In genomic region chr19:53248023-53248494, GRCm38 (mm10) we compare ENCODE assay signal across 8 mouse cellular contexts.
A peak's percentile ranks its signal among the peaks of the same experiment; 100 is the strongest.
DNase-seq lines count a peak whose midpoint lies in the region; ATAC-seq and TF ChIP-seq lines count a peak whose summit lies in the region.

No protein-coding gene starts in this region.

- no peaks in the 10 kb centered on the region for H3K9me3 ChIP-seq in heart, embryonic 13.5 days
- no peaks in the 10 kb centered on the region for H3K9me3 ChIP-seq in stomach, postnatal 0 days (ENCODE audit: control insufficient read depth, low read length)

- H3ac ChIP-seq in C2C12 (ENCODE audit: control insufficient read depth, insufficient read length, low read depth) = no peak overlapping the region

- H3K4me2 ChIP-seq in heart, embryonic 13.5 days = peak overlapping the region; percentile 46
- H3K4me2 ChIP-seq in stomach, postnatal 0 days (replicated peaks; ENCODE audit: low read depth) = no peak overlapping the region

- H3K79me2 ChIP-seq in C2C12 (ENCODE audit: control insufficient read depth, insufficient read depth) = no peaks in the 10 kb centered on the region
- no peaks in the 10 kb centered on the region for H3K79me2 ChIP-seq in liver, adult 2 months (ENCODE audit: control insufficient read depth, insufficient read depth, low read length)

- no peaks in the 10 kb centered on the region for H3K36me3 ChIP-seq in C2C12 (ENCODE audit: control insufficient read depth, insufficient read depth)
- H3K36me3 ChIP-seq in heart, embryonic 13.5 days = peaks cover 84% of the 10 kb centered on the region
- H3K36me3 ChIP-seq in liver, adult 2 months (ENCODE audit: control insufficient read depth, insufficient read depth, low read length) = 0 out of 2 replicates have a peak, but pooled peaks cover 1% of the 10 kb centered on the region
- peaks cover 11% of the 10 kb centered on the region for H3K36me3 ChIP-seq in stomach, postnatal 0 days (ENCODE audit: control insufficient read depth, insufficient read depth, low read length)

- TF ChIP-seq POLR2A in liver, adult 2 months (IDR thresholded peaks at IDR 0.05; ENCODE audit: extremely low read depth, insufficient read depth, low read length) = no peak

- ATAC-seq in heart, embryonic 13.5 days (ENCODE audit: extremely low read depth, insufficient number of reproducible peaks, low FRiP score, low TSS enrichment) = no peak; the same call in 1 of the 2 replicates
- peak; percentile 53 for ATAC-seq in monocyte, adult 5-6 weeks (replicated peaks; ENCODE audit: insufficient number of reproducible peaks, low FRiP score, low TSS enrichment, poor library complexity, severe bottlenecking)
- peak; percentile 62 for ATAC-seq in stomach, postnatal 0 days (ENCODE audit: low FRiP score, low TSS enrichment)

- TF ChIP-seq EP300 in stomach, postnatal 0 days (optimal IDR thresholded peaks at IDR 0.05) = no peak

- H3K27me3 ChIP-seq in C2C12 (ENCODE audit: control insufficient read depth, insufficient read depth, insufficient read length) = no peaks in the 10 kb centered on the region
- no peaks in the 10 kb centered on the region for H3K27me3 ChIP-seq in heart, embryonic 13.5 days (replicated peaks)
- H3K27me3 ChIP-seq in liver, adult 2 months (ENCODE audit: control insufficient read depth, insufficient read depth, low read length) = no peaks in the 10 kb centered on the region
- H3K27me3 ChIP-seq in stomach, postnatal 0 days (ENCODE audit: control insufficient read depth, insufficient read depth, low read length) = no peaks in the 10 kb centered on the region

- peak; percentile 82 for DNase-seq in adipocyte (ENCODE audit: low spot score)
- peak; percentile 69 for DNase-seq in embryo, embryonic 9.5 days (ENCODE audit: extremely low spot score)
- peak; percentile 76 for DNase-seq in kidney, adult 9 months
- DNase-seq in liver, adult 2 months (ENCODE audit: extremely low read depth, low read depth, low spot score) = peak; percentile 51
- DNase-seq in stomach, postnatal 0 days (ENCODE audit: low spot score) = peak; percentile 30

- H3K9ac ChIP-seq in heart, embryonic 13.5 days = peak overlapping the region; percentile 65
- H3K9ac ChIP-seq in liver, adult 2 months (ENCODE audit: low read depth, low read length) = no peak overlapping the region
- H3K9ac ChIP-seq in stomach, postnatal 0 days (ENCODE audit: low read length) = no peak overlapping the region

- peak; percentile 12 for TF ChIP-seq CTCF in C2C12 (IDR thresholded peaks at IDR 0.05; ENCODE audit: control insufficient read depth, insufficient read depth, insufficient read length)
- TF ChIP-seq CTCF in liver, adult 2 months (IDR thresholded peaks at IDR 0.05; ENCODE audit: low read depth, low read length) = peak; percentile 27; the same call in 1 of the 2 replicates
- TF ChIP-seq CTCF in stomach, postnatal 0 days (IDR thresholded peaks at IDR 0.05; ENCODE audit: low read depth) = peak; percentile 94

- H3K4me1 ChIP-seq in heart, embryonic 13.5 days = peaks cover 14% of the 10 kb centered on the region
- H3K4me1 ChIP-seq in liver, adult 2 months (ENCODE audit: control insufficient read depth, insufficient read depth, low read length) = 0 out of 2 replicates have a peak, but pooled peaks cover 2% of the 10 kb centered on the region
- no peaks in the 10 kb centered on the region for H3K4me1 ChIP-seq in stomach, postnatal 0 days (replicated peaks; ENCODE audit: control insufficient read depth, insufficient read depth)

- H3K27ac ChIP-seq in heart, embryonic 13.5 days (replicated peaks) = 0 out of 2 replicates have a peak overlapping the region, but pooled peaks have one; percentile 9
- no peak overlapping the region for H3K27ac ChIP-seq in liver, adult 2 months (replicated peaks; ENCODE audit: insufficient read depth, low read depth, low read length)
- no peak overlapping the region for H3K27ac ChIP-seq in stomach, postnatal 0 days (replicated peaks)

- H3K4me3 ChIP-seq in C2C12 (ENCODE audit: insufficient read depth, poor library complexity, severe bottlenecking) = no peak overlapping the region
- no peak overlapping the region for H3K4me3 ChIP-seq in heart, embryonic 13.5 days
- H3K4me3 ChIP-seq in liver, adult 2 months (ENCODE audit: insufficient read depth, low read depth, low read length) = no peak overlapping the region
- no peak overlapping the region for H3K4me3 ChIP-seq in stomach, postnatal 0 days (ENCODE audit: low read depth, low read length)

- H3K79me3 ChIP-seq in C2C12 (ENCODE audit: low read depth) = no peaks in the 10 kb centered on the region

- 19% methylated on average over 11 of the region's 11 CpGs for WGBS in heart, embryonic 13.5 days
- 14% methylated on average over 11 of the region's 11 CpGs for WGBS in liver, adult 2 months
- 16% methylated on average over 11 of the region's 11 CpGs for WGBS in stomach, postnatal 0 days

TF ChIP-seq in C2C12, 6 proteins besides CTCF, POLR2A, EP300 and RAD21:
- no peak for TF ChIP-seq FOSL1 (IDR thresholded peaks at IDR 0.05; ENCODE audit: insufficient read depth, low read length, poor library complexity, severe bottlenecking)
- TF ChIP-seq MYOG (IDR thresholded peaks at IDR 0.05; ENCODE audit: control insufficient read depth, extremely low read depth, insufficient read length) = no peak
- TF ChIP-seq CEBPB (IDR thresholded peaks at IDR 0.05; ENCODE audit: low read depth) = no peak
- no peak for TF ChIP-seq MYOD1 (IDR thresholded peaks at IDR 0.05; ENCODE audit: control insufficient read depth, insufficient read length, low read depth)
- TF ChIP-seq USF1 (IDR thresholded peaks at IDR 0.05; ENCODE audit: low read depth) = no peak
- no peak for TF ChIP-seq MAX (IDR thresholded peaks at IDR 0.05)

Comparison
In these comparisons a context has a peak if more than half of its experiments do, and no peak if none do; other contexts are left out.
1. CTCF ChIP-seq: peak in every context shown above with its lines; median percentile 94 in stomach, postnatal 0 days; 27 in liver, adult 2 months; 12 in C2C12.
2. DNase-seq: peak in every context shown above with its lines; median percentile 82 in adipocyte; 76 in kidney, adult 9 months; 69 in embryo, embryonic 9.5 days; 51 in liver, adult 2 months; 30 in stomach, postnatal 0 days.